Mouse (Mus musculus) megakaryocyte, embryonic 14.5 days (primary cell): ENCODE results near the gene Slc22a4. TPM values are rescaled to one million over a fixed set of nuclear protein-coding genes. Genes with fewer than 3 reads are reported as not detected.

Experiments used
- H3K27me3 ChIP-seq: replicated peaks from 2 replicates; pipeline ENCODE3; 2012; ENCODE audit warnings: inconsistent platforms
- H3K36me3 ChIP-seq: replicated peaks from 2 replicates; pipeline ENCODE3; 2012; ENCODE audit warnings: low read length, inconsistent platforms, mixed read lengths
- H3K4me1 ChIP-seq: 2 replicates; pipeline ENCODE4 v1.6.1; 2012; ENCODE audit warnings: inconsistent platforms
- H3K4me3 ChIP-seq: replicated peaks from 2 replicates; pipeline ENCODE3; 2012; ENCODE audit warnings: moderate library complexity, mild to moderate bottlenecking, inconsistent platforms
- H3K9me3 ChIP-seq: 2 replicates; pipeline ENCODE4 v1.6.1; 2012; ENCODE audit warnings: inconsistent platforms
- FLI1 ChIP-seq: IDR thresholded peaks from 2 replicates; pipeline ENCODE4 v1.6.1; 2012; ENCODE audit warnings: low read length, inconsistent platforms, mixed read lengths
- GATA1 ChIP-seq: IDR thresholded peaks from 3 replicates; pipeline ENCODE4 v1.6.1; 2012; ENCODE audit warnings: mixed read lengths, low read length, inconsistent platforms, borderline replicate concordance
- polyA plus RNA-seq: library from polyadenylated mRNA; stranded (reverse); fragments of >175 nt; gene quantifications from 2 replicates; pipeline ENCODE4 v1.2.3, GENCODE M21; 2012; ENCODE audit warnings: low replicate concordance; ENCODE audit not compliant: insufficient read depth

Gene Slc22a4
- 0.04 and 5.0 TPM in 2 replicates for polyA plus RNA-seq

DNA sequence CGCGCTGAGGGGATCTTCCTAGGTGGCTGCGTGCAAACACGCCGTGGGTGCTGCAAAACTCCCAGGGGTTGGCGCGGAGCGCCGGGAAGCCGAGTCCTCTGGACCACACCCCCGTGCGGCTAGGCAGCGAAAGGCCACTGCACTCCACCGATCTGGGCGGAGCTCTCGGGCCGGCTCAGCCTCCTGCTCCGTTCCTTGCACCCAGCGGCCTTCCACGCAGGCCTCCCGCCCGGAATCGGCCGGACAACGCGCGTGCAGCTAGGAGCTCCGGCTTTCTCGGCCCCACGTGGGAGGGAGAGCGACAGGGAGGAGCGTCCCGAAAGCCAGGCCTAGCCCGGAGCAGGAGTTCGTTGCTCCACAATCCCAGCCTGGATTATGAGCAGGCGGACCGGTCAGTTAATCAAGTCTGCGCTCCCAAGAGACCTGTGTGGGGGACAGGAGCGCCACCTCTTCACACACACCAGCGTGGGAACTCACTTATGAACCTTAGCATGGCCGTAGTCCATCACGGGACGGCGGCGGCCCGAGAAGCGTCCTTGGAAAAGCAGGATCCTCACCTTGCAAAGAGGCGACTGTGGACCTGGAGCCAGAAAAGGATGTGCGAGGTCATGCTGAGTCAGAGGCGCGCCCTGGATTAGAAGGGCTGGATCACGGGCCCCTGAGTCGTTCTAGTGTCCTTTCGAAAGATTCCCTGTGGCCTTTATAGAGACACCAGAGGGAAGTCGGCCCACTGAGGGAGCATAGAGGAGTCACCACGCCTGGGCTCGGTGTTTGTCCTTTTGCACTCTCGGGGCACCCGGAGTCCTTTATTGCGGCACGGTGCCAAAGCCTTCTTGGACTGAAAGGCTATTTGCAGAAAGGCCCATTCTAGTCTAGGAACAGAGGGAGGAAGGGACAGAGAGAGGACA lies at the start of gene Slc22a4:
Gene Slc22a4 (minus strand): TSS at position 47 of the 908 bp plus-strand sequence.
- H3K4me3 ChIP-seq = peak within 1 kb of the TSS; percentile 90
- no peaks in the 10 kb centered on the region for H3K36me3 ChIP-seq
- H3K27me3 ChIP-seq = peaks cover 59% of the 10 kb centered on the region
- H3K4me1 ChIP-seq = peaks cover 28% of the 10 kb centered on the region
- H3K9me3 ChIP-seq = no peaks in the 10 kb centered on the region
- no peak for TF ChIP-seq GATA1
- no peak for TF ChIP-seq FLI1

DNA sequence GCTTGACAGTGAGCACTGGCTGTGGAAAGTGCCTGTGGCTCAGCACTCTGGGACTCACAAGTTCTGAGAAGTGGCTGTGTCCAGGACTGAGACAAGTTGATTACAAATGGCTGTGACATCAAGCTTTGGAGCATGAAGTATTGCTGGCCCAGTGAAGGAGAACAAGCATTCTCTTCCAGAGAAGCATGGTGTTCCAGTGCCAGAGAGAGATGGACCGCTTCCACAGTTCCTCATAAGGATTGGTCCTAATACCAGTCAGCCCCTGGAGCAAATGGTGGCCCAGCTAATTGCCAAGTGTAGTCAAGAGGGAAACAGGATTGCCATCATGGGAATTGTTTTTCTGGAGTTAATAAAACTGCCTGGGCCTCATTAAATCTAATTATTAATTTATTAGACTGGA lies 48.2 kb upstream of the Slc22a4 start:
- H3K36me3 ChIP-seq = no peaks in the 10 kb centered on the region
- no peaks in the 10 kb centered on the region for H3K9me3 ChIP-seq
- peaks cover 62% of the 10 kb centered on the region for H3K27me3 ChIP-seq
- H3K4me3 ChIP-seq = no peak overlapping the region
- no peaks in the 10 kb centered on the region for H3K4me1 ChIP-seq
- TF ChIP-seq GATA1 = no peak
- no peak for TF ChIP-seq FLI1

DNA sequence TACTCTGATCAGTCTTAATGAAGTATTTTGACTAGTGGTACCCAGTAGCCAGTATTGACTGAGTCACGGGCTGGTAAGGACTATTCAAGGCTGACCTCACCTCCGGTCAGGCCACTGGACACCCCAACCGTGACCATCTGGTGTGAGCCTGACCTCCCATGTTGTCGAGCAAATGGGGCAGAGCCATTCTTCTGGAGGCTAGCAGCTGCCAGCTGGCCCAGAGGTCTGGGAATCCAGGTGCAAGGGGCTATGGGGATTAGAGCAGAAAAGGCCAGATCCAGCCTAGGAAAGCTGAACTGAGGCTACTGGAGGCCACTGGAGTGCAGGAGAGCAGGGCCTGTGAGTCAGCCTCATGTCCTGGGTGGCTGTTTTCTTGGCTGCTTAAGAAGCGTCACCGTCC lies 47.5 kb upstream of the Slc22a4 start:
- Histone ChIP-seq H3K36me3 (no peaks in the 10 kb centered on the region), H3K4me1 (no peaks in the 10 kb centered on the region), H3K9me3 (no peaks in the 10 kb centered on the region), H3K4me3 (no peak overlapping the region), H3K27me3 (peaks cover 66% of the 10 kb centered on the region)
- TF ChIP-seq FLI1 = no peak
- no peak for TF ChIP-seq GATA1

DNA sequence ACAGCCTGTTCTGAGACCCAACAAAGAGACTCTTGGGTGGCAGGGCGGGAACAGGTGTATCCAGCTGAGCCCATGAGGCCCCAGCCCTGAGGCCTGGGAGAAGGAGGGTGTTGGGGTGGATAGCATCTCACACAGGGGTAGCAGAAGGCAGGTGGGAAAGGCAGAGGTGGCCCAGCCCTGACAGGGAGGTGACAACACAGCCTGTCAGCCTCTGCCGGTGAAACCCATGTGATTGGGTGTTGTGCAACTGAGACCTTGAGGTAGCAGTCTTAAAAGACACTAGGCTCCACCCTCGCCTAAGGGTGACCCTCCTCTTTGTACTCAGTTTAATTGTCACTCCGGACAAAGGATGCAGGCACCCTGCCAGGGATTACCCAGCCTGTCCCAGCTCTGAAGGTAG lies 45.4 kb upstream of the Slc22a4 start:
- Histone ChIP-seq H3K27me3 (peaks cover 82% of the 10 kb centered on the region), H3K36me3 (no peaks in the 10 kb centered on the region), H3K4me1 (peaks cover 9% of the 10 kb centered on the region; the same call in 1 of the 2 replicates), H3K9me3 (no peaks in the 10 kb centered on the region), H3K4me3 (no peak overlapping the region)
- no peak for TF ChIP-seq GATA1
- TF ChIP-seq FLI1 = no peak

DNA sequence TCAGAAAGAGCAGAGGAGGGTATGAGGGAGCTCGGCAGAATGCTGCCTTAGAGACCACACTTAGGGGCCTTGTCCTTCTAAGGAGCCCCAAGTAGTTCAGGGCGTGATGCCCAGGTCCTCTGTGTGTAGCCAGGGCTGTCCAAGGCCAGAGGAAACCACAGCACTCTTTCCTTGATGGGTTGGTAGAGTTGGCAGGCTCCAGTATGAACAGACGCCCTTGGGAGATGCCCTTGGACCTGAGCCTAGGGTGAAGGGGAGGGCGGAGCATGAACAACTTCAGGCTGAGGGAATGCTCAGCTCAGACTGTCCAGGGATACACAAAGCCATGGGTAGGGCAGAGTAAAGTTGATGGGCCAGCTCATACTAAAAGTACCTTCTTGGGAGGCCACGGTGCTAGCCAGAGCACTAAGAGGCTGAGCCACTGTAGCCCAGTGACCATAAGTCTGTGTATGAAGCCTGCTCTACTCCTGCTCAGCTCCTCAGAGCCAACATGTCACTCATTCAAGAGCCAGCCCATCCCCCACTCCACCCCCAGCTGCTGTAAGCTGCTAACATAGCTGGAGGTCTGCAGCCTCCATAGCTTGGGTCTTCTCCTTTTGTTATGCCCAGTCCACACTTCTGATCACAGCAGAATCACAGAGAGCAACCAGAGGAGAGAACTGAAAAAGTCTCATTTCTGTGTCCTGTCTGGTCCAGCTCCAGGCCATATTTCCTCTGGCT lies 44.0 kb upstream of the Slc22a4 start:
- Histone ChIP-seq H3K4me1 (peaks cover 9% of the 10 kb centered on the region; the same call in 1 of the 2 replicates), H3K36me3 (no peaks in the 10 kb centered on the region), H3K4me3 (no peak overlapping the region), H3K9me3 (no peaks in the 10 kb centered on the region), H3K27me3 (peaks cover 89% of the 10 kb centered on the region)
- TF ChIP-seq FLI1 (no peak), GATA1 (no peak)

DNA sequence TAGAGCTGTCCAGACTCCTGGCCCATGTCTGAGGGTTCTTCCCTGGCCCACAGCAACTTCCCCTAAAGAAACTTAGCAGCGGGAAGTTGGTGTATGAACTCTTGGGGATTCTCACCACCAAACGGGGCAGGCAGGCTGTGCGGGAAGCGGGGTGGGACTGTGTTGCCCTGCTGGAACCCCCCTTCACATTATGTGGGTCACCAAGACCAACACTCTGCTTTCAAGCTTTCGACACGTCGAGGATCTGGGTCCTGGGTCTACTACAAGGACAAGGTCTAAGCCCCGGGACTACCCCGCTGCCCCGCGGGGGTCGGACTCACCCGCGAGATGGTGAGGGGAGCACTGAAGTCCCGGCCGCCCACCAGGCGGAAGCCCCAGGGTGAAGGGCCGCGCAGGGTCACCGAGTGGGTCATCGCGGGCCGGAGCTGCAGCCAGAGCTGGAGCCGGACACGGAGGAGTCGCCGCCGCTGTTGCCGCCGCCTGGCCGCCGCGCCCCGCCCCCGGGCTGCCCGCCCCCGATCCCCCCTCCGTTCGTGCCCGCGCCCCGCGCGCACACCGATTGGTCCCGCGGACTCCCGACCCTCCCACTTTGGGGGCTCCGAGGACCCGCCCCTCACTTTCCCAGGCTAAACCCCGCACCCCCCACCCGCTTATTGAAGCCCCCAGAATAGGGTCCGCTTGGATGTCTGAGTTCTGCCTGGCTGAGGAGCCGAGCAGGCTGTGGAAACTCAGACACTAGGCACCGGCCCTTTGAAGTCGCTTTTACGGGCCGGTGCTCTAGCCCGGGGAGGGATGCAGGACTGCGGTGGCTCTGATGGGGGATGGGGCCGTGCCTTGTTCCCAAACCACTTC lies 40.9 kb upstream of the Slc22a4 start, which contains the start of gene Pdlim4:
Gene Pdlim4 (minus strand): TSS at position 495 of the 852 bp plus-strand sequence.
- Histone ChIP-seq H3K36me3 (no peaks in the 10 kb centered on the region), H3K9me3 (no peaks in the 10 kb centered on the region), H3K4me1 (peaks cover 17% of the 10 kb centered on the region), H3K27me3 (peaks cover 96% of the 10 kb centered on the region), H3K4me3 (peak within 1 kb of the TSS; percentile 84)
- TF ChIP-seq FLI1 = no peak
- TF ChIP-seq GATA1 = no peak

DNA sequence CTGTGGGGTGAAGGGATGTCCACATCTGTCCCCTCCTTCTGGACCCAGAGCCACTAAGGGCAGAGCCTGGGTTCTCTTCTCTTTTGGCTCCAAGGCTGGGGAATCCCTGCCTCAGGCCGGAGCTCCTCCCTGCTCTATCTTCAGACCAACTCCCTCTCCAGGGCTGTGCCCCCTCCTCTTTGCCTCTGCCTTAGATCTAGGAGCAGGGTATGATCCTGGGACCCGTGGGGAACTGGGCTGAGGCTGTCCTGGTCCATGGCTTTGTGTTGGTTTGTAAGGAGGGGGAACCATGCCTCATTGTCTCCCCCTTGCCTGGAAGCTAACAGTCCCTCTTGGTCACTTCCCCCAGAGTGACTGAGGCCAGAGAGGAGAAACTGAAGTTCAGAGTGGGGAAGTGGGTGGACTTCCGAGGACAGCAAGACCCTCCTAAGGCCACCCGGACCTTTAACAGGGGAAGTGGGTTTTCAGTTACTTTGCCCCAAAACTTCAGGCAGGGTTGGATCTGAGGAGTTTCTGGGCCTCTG lies 40.2 kb upstream of the Slc22a4 start:
- Histone ChIP-seq H3K4me1 (peaks cover 17% of the 10 kb centered on the region), H3K27me3 (peaks cover 97% of the 10 kb centered on the region), H3K36me3 (no peaks in the 10 kb centered on the region), H3K4me3 (peak overlapping the region; percentile 31), H3K9me3 (no peaks in the 10 kb centered on the region)
- TF ChIP-seq GATA1 (no peak), FLI1 (no peak)

DNA sequence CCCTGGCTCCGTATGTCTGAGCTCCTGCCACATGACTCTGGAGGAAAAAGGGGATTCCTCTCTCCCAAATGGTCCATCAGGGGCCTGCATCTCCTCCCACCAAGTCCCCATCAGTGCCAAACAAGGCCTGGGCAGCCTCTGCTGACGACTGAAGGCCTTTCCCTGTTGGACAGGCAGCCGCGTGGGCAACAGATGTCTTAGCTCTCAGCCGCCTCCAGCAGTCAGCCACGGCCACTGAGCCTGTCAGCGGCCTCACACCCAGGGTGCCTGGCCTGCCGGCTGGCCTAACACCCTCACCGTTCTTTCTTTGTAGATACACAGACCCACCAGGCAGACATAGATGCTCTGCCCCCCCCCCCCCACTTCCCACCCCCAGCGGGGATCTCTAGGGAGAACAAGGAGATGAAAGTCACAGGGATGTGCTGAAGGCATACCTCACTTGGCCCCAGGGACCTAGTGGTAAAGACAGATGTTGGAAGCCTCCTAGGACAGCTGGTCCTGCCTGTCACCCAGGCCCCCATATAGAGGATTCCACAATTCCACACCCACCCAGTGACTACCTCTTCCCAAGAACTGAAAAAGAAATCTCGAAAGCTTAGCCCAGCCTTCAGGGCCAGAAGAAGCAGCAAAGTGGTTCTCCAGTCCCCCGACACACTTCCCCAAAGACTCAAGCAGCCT lies 39.6 kb upstream of the Slc22a4 start:
- TF ChIP-seq GATA1 (no peak), FLI1 (no peak)
- peaks cover 17% of the 10 kb centered on the region for H3K4me1 ChIP-seq
- H3K36me3 ChIP-seq = no peaks in the 10 kb centered on the region
- H3K9me3 ChIP-seq = no peaks in the 10 kb centered on the region
- peaks cover 95% of the 10 kb centered on the region for H3K27me3 ChIP-seq
- H3K4me3 ChIP-seq = peak overlapping the region; percentile 64

DNA sequence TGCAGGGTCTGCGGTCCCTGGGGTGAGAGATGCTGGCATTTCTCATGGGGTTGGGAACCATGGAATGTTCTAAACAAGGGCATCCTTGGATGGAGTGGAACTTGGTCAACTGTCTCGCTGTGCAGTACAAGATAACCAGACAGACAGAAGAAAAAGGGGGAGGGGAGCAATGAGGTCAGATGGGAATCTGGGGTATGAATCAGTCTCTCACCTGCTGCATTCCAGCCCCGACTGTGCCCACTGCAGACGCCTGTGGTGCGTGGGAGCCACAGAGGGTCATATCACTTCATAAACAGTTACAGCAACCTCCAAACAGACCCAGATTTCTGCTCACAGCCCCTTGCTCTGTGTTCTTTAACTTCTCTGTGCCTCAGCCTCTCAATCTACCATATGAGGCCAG lies 38.5 kb upstream of the Slc22a4 start:
- peaks cover 17% of the 10 kb centered on the region for H3K4me1 ChIP-seq
- H3K36me3 ChIP-seq = no peaks in the 10 kb centered on the region
- no peak overlapping the region for H3K4me3 ChIP-seq
- peaks cover 95% of the 10 kb centered on the region for H3K27me3 ChIP-seq
- TF ChIP-seq FLI1 = no peak
- no peak for TF ChIP-seq GATA1
- H3K9me3 ChIP-seq = no peaks in the 10 kb centered on the region
